Comparison of ENCODE assay signal across 8 mouse cellular contexts in genomic region chr9:62777461-62777860, GRCm38 (mm10). TPM values are rescaled to one million over a fixed set of nuclear protein-coding genes. Genes with fewer than 3 reads are reported as not detected.
A peak's percentile ranks its signal among the peaks of the same experiment; 100 is the strongest.
DNase-seq lines count a peak whose midpoint lies in the region; ATAC-seq and TF ChIP-seq lines count a peak whose summit lies in the region.

No protein-coding gene starts in this region.

- H3K4me2 ChIP-seq in limb, embryonic 12.5 days, result no peak overlapping the region
- no peak overlapping the region for H3K4me2 ChIP-seq in midbrain, embryonic 16.5 days (ENCODE audit: low read length)

- H3K9ac ChIP-seq in limb, embryonic 12.5 days (replicated peaks), result no peak overlapping the region
- H3K9ac ChIP-seq in midbrain, embryonic 16.5 days (ENCODE audit: low read depth, low read length), result no peak overlapping the region

- H3K36me3 ChIP-seq in limb, embryonic 12.5 days, result no peaks in the 10 kb centered on the region
- no peaks in the 10 kb centered on the region for H3K36me3 ChIP-seq in midbrain, embryonic 16.5 days (ENCODE audit: control insufficient read depth, insufficient read depth, low read length)
- H3K36me3 ChIP-seq in testis, adult 2 months (ENCODE audit: control insufficient read depth, insufficient read depth, low read length), result no peaks in the 10 kb centered on the region

- peak; percentile 75; the same call in 1 of the 2 replicates for ATAC-seq in limb, embryonic 12.5 days (ENCODE audit: insufficient number of reproducible peaks, insufficient read depth, low FRiP score, low TSS enrichment, low read depth)
- peak; percentile 77 for ATAC-seq in midbrain, embryonic 16.5 days

- no peak overlapping the region for H3K27ac ChIP-seq in limb, embryonic 12.5 days
- H3K27ac ChIP-seq in midbrain, embryonic 16.5 days (ENCODE audit: low read length), result no peak overlapping the region
- H3K27ac ChIP-seq in testis, adult 2 months (ENCODE audit: control insufficient read depth, insufficient read depth, low read depth, low read length), result no peak overlapping the region

- TF ChIP-seq CTCF in testis, adult 2 months (IDR thresholded peaks at IDR 0.05; ENCODE audit: control insufficient read depth, insufficient read depth, insufficient replicate concordance, low read depth, low read length), result peak; percentile 53; the same call in 1 of the 2 replicates

- H3K4me3 ChIP-seq in limb, embryonic 12.5 days (replicated peaks), result no peak overlapping the region
- no peak overlapping the region for H3K4me3 ChIP-seq in midbrain, embryonic 16.5 days (ENCODE audit: low read depth, low read length)
- no peak overlapping the region for H3K4me3 ChIP-seq in testis, adult 2 months (ENCODE audit: control insufficient read depth, low read depth, low read length)

- DNase-seq in right cerebral cortex, adult 18-20 months, result peak; percentile 60
- no peak for DNase-seq in right cerebral cortex, postnatal 14 days
- peak; percentile 76 for DNase-seq in cerebellum, adult 9-10 months
- DNase-seq in frontal cortex, postnatal 36 days (ENCODE audit: low spot score in 2 of 2), result peak; percentile 69 to 78
- peak; percentile 69 for DNase-seq in kidney, adult 18-20 months

- 6% methylated on average over 5 of the region's 5 CpGs for WGBS in limb, embryonic 12.5 days
- 8% methylated on average over 5 of the region's 5 CpGs for WGBS in midbrain, embryonic 16.5 days

- no peaks in the 10 kb centered on the region for H3K27me3 ChIP-seq in limb, embryonic 12.5 days
- no peaks in the 10 kb centered on the region for H3K27me3 ChIP-seq in midbrain, embryonic 16.5 days (ENCODE audit: control insufficient read depth, insufficient read depth, low read depth, low read length)
- no peaks in the 10 kb centered on the region for H3K27me3 ChIP-seq in testis, adult 2 months (ENCODE audit: control insufficient read depth, insufficient read depth, low read length)

- 0 out of 2 replicates have a peak, but pooled peaks cover 4% of the 10 kb centered on the region for H3K4me1 ChIP-seq in limb, embryonic 12.5 days (replicated peaks)
- H3K4me1 ChIP-seq in midbrain, embryonic 16.5 days (ENCODE audit: control insufficient read depth, insufficient read depth, low read length), result peaks cover 10% of the 10 kb centered on the region
- H3K4me1 ChIP-seq in testis, adult 2 months (ENCODE audit: control insufficient read depth, insufficient read depth, low read length), result peaks cover 5% of the 10 kb centered on the region

- no peaks in the 10 kb centered on the region for H3K9me3 ChIP-seq in limb, embryonic 12.5 days
- no peaks in the 10 kb centered on the region for H3K9me3 ChIP-seq in midbrain, embryonic 16.5 days (replicated peaks; ENCODE audit: control insufficient read depth, low read length, poor library complexity, severe bottlenecking)

- no peak for TF ChIP-seq POLR2A in testis, adult 2 months (IDR thresholded peaks at IDR 0.05; ENCODE audit: control insufficient read depth, low read depth, low read length)

RNA-seq across cellular contexts. Expression of gene Fem1b, which starts 34.3 kb away (rescaled TPM):
- polyA plus RNA-seq in limb, embryonic 12.5 days (2016; fragmentation: Nextera tagmentation; extraction: Ambion mirVana), result 30.4 and 31.6 TPM in 2 replicates
- 64.5 and 69.3 TPM in 2 replicates for polyA plus RNA-seq in midbrain, embryonic 16.5 days (2015; fragmentation: Nextera tagmentation; extraction: Ambion mirVana)
- 74.0 and 75.6 TPM in 2 replicates for polyA plus RNA-seq in testis, adult 2 months (2012; rRNA removed)
